ENCODE assay signal across 18 mouse cellular contexts in genomic region chr4:135779661-135780060, GRCm38 (mm10). TPM values are rescaled to one million over a fixed set of nuclear protein-coding genes. Genes with fewer than 3 reads are reported as not detected.
"Had no signal": no experiment of that assay in that cellular context is flagged by ENCODE, and none has a peak within 500 bp of the region (broad histone marks: within the 10 kb centered on the region; RNA-seq: fewer than 3 reads in every experiment).

No protein-coding gene starts in this region.

- DNase-seq: retina, postnatal 1 day; right cerebral cortex, adult 18-20 months; right cerebral cortex, postnatal 14 days; right cerebral cortex, postnatal 4 days; spleen, adult 18-20 months; thymus, adult 18-20 months; thymus, adult 2 months; thymus, postnatal 14 days; thymus, postnatal 25 days; thymus, postnatal 36 days; thymus, postnatal 4 days had no signal

- H3K4me2 ChIP-seq: neural tube, embryonic 12.5 days; neural tube, embryonic 13.5 days; neural tube, embryonic 15.5 days; stomach, embryonic 15.5 days had no signal

- H3K36me3 ChIP-seq: neural tube, embryonic 12.5 days; neural tube, embryonic 13.5 days; neural tube, embryonic 15.5 days; stomach, embryonic 15.5 days had no signal

- H3K9me3 ChIP-seq: neural tube, embryonic 12.5 days; neural tube, embryonic 13.5 days; neural tube, embryonic 15.5 days; stomach, embryonic 15.5 days had no signal

- H3K4me3 ChIP-seq: neural tube, embryonic 12.5 days; neural tube, embryonic 13.5 days; neural tube, embryonic 15.5 days; stomach, embryonic 15.5 days had no signal

- H3K9ac ChIP-seq: neural tube, embryonic 12.5 days; neural tube, embryonic 13.5 days; neural tube, embryonic 15.5 days; stomach, embryonic 15.5 days had no signal

- H3K27ac ChIP-seq: neural tube, embryonic 12.5 days; neural tube, embryonic 13.5 days; neural tube, embryonic 15.5 days; stomach, embryonic 15.5 days; stomach, postnatal 0 days had no signal

- H3K27me3 ChIP-seq: neural tube, embryonic 12.5 days; neural tube, embryonic 13.5 days; neural tube, embryonic 15.5 days; stomach, embryonic 15.5 days had no signal

- H3K4me1 ChIP-seq: neural tube, embryonic 12.5 days; neural tube, embryonic 13.5 days; neural tube, embryonic 15.5 days had no signal

RNA-seq across cellular contexts. Expression of gene Il22ra1, which starts 51.7 kb away (rescaled TPM):
- polyA plus RNA-seq: neural tube, embryonic 12.5 days; neural tube, embryonic 13.5 days; neural tube, embryonic 14.5 days; neural tube, embryonic 15.5 days; thymus, postnatal 0 days had no signal
